Mouse (Mus musculus) erythroblast, embryonic 14.5 days (primary cell): ENCODE measurements around the gene Ppp1r27. TPM values are rescaled to one million over a fixed set of nuclear protein-coding genes. Genes with fewer than 3 reads are reported as not detected.
A peak's percentile ranks its signal among the peaks of the same experiment; 100 is the strongest.

Experiments
- H3K27me3 ChIP-seq: 2 replicates; pipeline ENCODE4 v1.6.1; 2012; ENCODE audit warnings: inconsistent platforms; ENCODE audit not compliant: control insufficient read depth
- H3K36me3 ChIP-seq: 2 replicates; pipeline ENCODE4 v1.6.1; 2012; ENCODE audit warnings: mild to moderate bottlenecking, inconsistent platforms; ENCODE audit not compliant: control insufficient read depth
- H3K4me1 ChIP-seq: 2 replicates; pipeline ENCODE4 v1.6.1; 2012; ENCODE audit warnings: inconsistent platforms; ENCODE audit not compliant: control insufficient read depth
- H3K4me3 ChIP-seq: replicated peaks from 2 replicates; pipeline ENCODE3; 2012; ENCODE audit warnings: moderate library complexity, mild to moderate bottlenecking, inconsistent platforms
- H3K9me3 ChIP-seq: 2 replicates; pipeline ENCODE4 v1.6.1; 2012; ENCODE audit warnings: low read length, inconsistent platforms, mixed read lengths; ENCODE audit not compliant: control insufficient read depth
- GATA1 ChIP-seq: IDR thresholded peaks from 2 replicates; pipeline ENCODE4 v1.6.1; 2012; ENCODE audit warnings: low read length, inconsistent platforms, mixed read lengths
- TAL1 ChIP-seq: IDR thresholded peaks from 3 replicates; pipeline ENCODE4 v1.6.1; 2012; ENCODE audit warnings: low read length, inconsistent platforms, mixed read lengths
- polyA plus RNA-seq: library from polyadenylated mRNA; stranded (reverse); fragments of >175 nt; gene quantifications from 2 replicates; pipeline ENCODE4 v1.2.3, GENCODE M21; 2012

The Ppp1r27 gene
- polyA plus RNA-seq, 1 experiment: not detected

GRCm38 (mm10) chr11:120582268-120582981 is 31.5 kb upstream of the Ppp1r27 start:
- H3K4me1 ChIP-seq: peaks cover 46% of the 10 kb centered on the region
- TF ChIP-seq TAL1 (no peak), GATA1 (no peak)
- peaks cover 64% of the 10 kb centered on the region for H3K36me3 ChIP-seq
- peaks cover 3% of the 10 kb centered on the region; the same call in 1 of the 2 replicates for H3K9me3 ChIP-seq
- H3K27me3 ChIP-seq: no peaks in the 10 kb centered on the region
- peak overlapping the region; percentile 90 for H3K4me3 ChIP-seq

- H3K4me1 ChIP-seq: peaks cover 46% of the 10 kb centered on the region
- peaks cover 61% of the 10 kb centered on the region for H3K36me3 ChIP-seq
- peak within 1 kb of the TSS; percentile 90 for H3K4me3 ChIP-seq
- no peaks in the 10 kb centered on the region for H3K27me3 ChIP-seq
- TF ChIP-seq TAL1: no peak
- TF ChIP-seq GATA1: no peak
- H3K9me3 ChIP-seq: peaks cover 3% of the 10 kb centered on the region; the same call in 1 of the 2 replicates
Observed at GRCm38 (mm10) chr11:120581490-120582267, 30.7 kb upstream of the Ppp1r27 start, which contains the start of gene Arhgdia. Arhgdia (minus strand) TSS chr11:120581624.

- Histone ChIP-seq H3K9me3 (peaks cover 3% of the 10 kb centered on the region; the same call in 1 of the 2 replicates), H3K36me3 (peaks cover 53% of the 10 kb centered on the region), H3K4me1 (peaks cover 50% of the 10 kb centered on the region), H3K4me3 (peak overlapping the region; percentile 90), H3K27me3 (no peaks in the 10 kb centered on the region)
- TF ChIP-seq TAL1 (no peak), GATA1 (no peak)
Observed at GRCm38 (mm10) chr11:120580871-120581331, 30.0 kb upstream of the Ppp1r27 start.

- TF ChIP-seq TAL1 (no peak), GATA1 (no peak)
- Histone ChIP-seq H3K9me3 (peaks cover 3% of the 10 kb centered on the region; the same call in 1 of the 2 replicates), H3K4me3 (peak overlapping the region; percentile 90), H3K4me1 (peaks cover 51% of the 10 kb centered on the region), H3K36me3 (peaks cover 46% of the 10 kb centered on the region), H3K27me3 (no peaks in the 10 kb centered on the region)
Observed at GRCm38 (mm10) chr11:120580190-120580589, 29.3 kb upstream of the Ppp1r27 start.

- H3K4me1 ChIP-seq: peaks cover 56% of the 10 kb centered on the region
- H3K36me3 ChIP-seq: peaks cover 42% of the 10 kb centered on the region
- H3K9me3 ChIP-seq: peaks cover 3% of the 10 kb centered on the region; the same call in 1 of the 2 replicates
- no peaks in the 10 kb centered on the region for H3K27me3 ChIP-seq
- TF ChIP-seq GATA1: no peak
- no peak for TF ChIP-seq TAL1
- H3K4me3 ChIP-seq: peak overlapping the region; percentile 90
Observed at GRCm38 (mm10) chr11:120579316-120580107, 28.6 kb upstream of the Ppp1r27 start.

GRCm38 (mm10) chr11:120578694-120579243 is 27.8 kb upstream of the Ppp1r27 start:
- Histone ChIP-seq H3K9me3 (0 out of 2 replicates have a peak, but pooled peaks cover under 1% of the 10 kb centered on the region), H3K36me3 (peaks cover 37% of the 10 kb centered on the region), H3K4me1 (peaks cover 63% of the 10 kb centered on the region), H3K27me3 (no peaks in the 10 kb centered on the region), H3K4me3 (no peak overlapping the region)
- TF ChIP-seq TAL1 (no peak), GATA1 (no peak)

- peaks cover 67% of the 10 kb centered on the region for H3K4me1 ChIP-seq
Observed at GRCm38 (mm10) chr11:120578024-120578693, 27.2 kb upstream of the Ppp1r27 start.

More at GRCm38 (mm10) chr11:120578024-120578693, 27.2 kb upstream of the Ppp1r27 start:
- H3K27me3 ChIP-seq: no peaks in the 10 kb centered on the region
- H3K9me3 ChIP-seq: no peaks in the 10 kb centered on the region
- peaks cover 34% of the 10 kb centered on the region for H3K36me3 ChIP-seq
- no peak for TF ChIP-seq TAL1
- no peak for TF ChIP-seq GATA1
- no peak overlapping the region for H3K4me3 ChIP-seq
